Comparison of ENCODE assay signal across 23 mouse cellular contexts in genomic region chr11:103665695-103666094, GRCm38 (mm10). TPM values are rescaled to one million over a fixed set of nuclear protein-coding genes. Genes with fewer than 3 reads are reported as not detected.
DNase-seq lines count a peak whose midpoint lies in the region; ATAC-seq and TF ChIP-seq lines count a peak whose summit lies in the region.
"Had no signal": no experiment of that assay in that cellular context is flagged by ENCODE, and none has a peak within 500 bp of the region (broad histone marks: within the 10 kb centered on the region; RNA-seq: fewer than 3 reads in every experiment).

No protein-coding gene starts in this region.

- H3K27ac ChIP-seq in hindbrain, embryonic 16.5 days (ENCODE audit: low read depth, low read length): peak overlapping the region; percentile 61
- no peak overlapping the region for H3K27ac ChIP-seq in hindbrain, embryonic 10.5 days
- no peak overlapping the region for H3K27ac ChIP-seq in neural tube, embryonic 13.5 days (replicated peaks)
- H3K27ac ChIP-seq in midbrain, embryonic 15.5 days: peak overlapping the region; percentile 11
- no peak overlapping the region for H3K27ac ChIP-seq in gastrocnemius, adult 2 months
- H3K27ac ChIP-seq: kidney, embryonic 15.5 days; limb, embryonic 12.5 days; liver, embryonic 14.5 days had no signal

- intact Hi-C loops in gastrocnemius, adult 2 months (cut with DNase I): no loop called here

- no peaks in the 10 kb centered on the region for H3K27me3 ChIP-seq in hindbrain, embryonic 16.5 days (replicated peaks; ENCODE audit: control insufficient read depth, insufficient read depth, low read length)
- 0 out of 2 replicates have a peak, but pooled peaks cover 23% of the 10 kb centered on the region for H3K27me3 ChIP-seq in hindbrain, embryonic 10.5 days (ENCODE audit: insufficient read depth, poor library complexity, severe bottlenecking)
- no peaks in the 10 kb centered on the region for H3K27me3 ChIP-seq in neural tube, embryonic 13.5 days
- no peaks in the 10 kb centered on the region; the same call in 1 of the 2 replicates for H3K27me3 ChIP-seq in midbrain, embryonic 15.5 days (replicated peaks)

- no peak for DNase-seq in hindbrain, embryonic 10.5 days (ENCODE audit: low spot score)
- DNase-seq in neural tube, embryonic 10.5 days (ENCODE audit: extremely low spot score, low spot score): no peak
- DNase-seq in adipocyte (ENCODE audit: low spot score): no peak
- DNase-seq in gastrocnemius, adult 2 months: no peak
- DNase-seq: spleen, adult 18-20 months had no signal

- no peak overlapping the region for H3K4me3 ChIP-seq in hindbrain, embryonic 16.5 days (ENCODE audit: low read length)
- no peak overlapping the region for H3K4me3 ChIP-seq in hindbrain, embryonic 10.5 days
- no peak overlapping the region for H3K4me3 ChIP-seq in neural tube, embryonic 13.5 days
- H3K4me3 ChIP-seq in midbrain, embryonic 15.5 days: no peak overlapping the region
- no peak overlapping the region for H3K4me3 ChIP-seq in gastrocnemius, adult 2 months
- H3K4me3 ChIP-seq: erythroblast, embryonic 14.5 days; heart, embryonic 12.5 days; kidney, embryonic 15.5 days; limb, embryonic 12.5 days; myocyte had no signal

- TF ChIP-seq CTCF in gastrocnemius, adult 2 months (IDR thresholded peaks at IDR 0.05): no peak

- no peak overlapping the region for H3K4me2 ChIP-seq in hindbrain, embryonic 16.5 days (ENCODE audit: low read length)
- H3K4me2 ChIP-seq in neural tube, embryonic 13.5 days: no peak overlapping the region
- no peak overlapping the region for H3K4me2 ChIP-seq in midbrain, embryonic 15.5 days
- H3K4me2 ChIP-seq: heart, embryonic 12.5 days; kidney, embryonic 15.5 days; limb, embryonic 12.5 days had no signal

- H3K9me3 ChIP-seq in hindbrain, embryonic 16.5 days (ENCODE audit: control insufficient read depth, low read length): no peaks in the 10 kb centered on the region
- no peaks in the 10 kb centered on the region for H3K9me3 ChIP-seq in hindbrain, embryonic 10.5 days
- H3K9me3 ChIP-seq in neural tube, embryonic 13.5 days: no peaks in the 10 kb centered on the region
- H3K9me3 ChIP-seq in midbrain, embryonic 15.5 days: no peaks in the 10 kb centered on the region
- H3K9me3 ChIP-seq: heart, embryonic 12.5 days; kidney, embryonic 15.5 days; limb, embryonic 12.5 days had no signal

- ATAC-seq in hindbrain, embryonic 16.5 days: peak; percentile 50; the same call in 1 of the 2 replicates
- 0 out of 2 replicates have a peak, but pooled peaks have one; percentile 15 for ATAC-seq in neural tube, embryonic 13.5 days (ENCODE audit: low read depth)
- ATAC-seq in midbrain, embryonic 15.5 days (replicated peaks): no peak; the same call in 1 of the 2 replicates
- ATAC-seq: intestine, embryonic 16.5 days; lung, postnatal 0 days had no signal

- peaks cover 20% of the 10 kb centered on the region for H3K4me1 ChIP-seq in hindbrain, embryonic 16.5 days (ENCODE audit: control insufficient read depth, insufficient read depth, low read depth, low read length)
- H3K4me1 ChIP-seq in hindbrain, embryonic 10.5 days (replicated peaks): peaks cover 23% of the 10 kb centered on the region
- peaks cover 25% of the 10 kb centered on the region for H3K4me1 ChIP-seq in neural tube, embryonic 13.5 days (replicated peaks)
- H3K4me1 ChIP-seq in midbrain, embryonic 15.5 days: peaks cover 28% of the 10 kb centered on the region

- WGBS in hindbrain, embryonic 16.5 days: 50% methylated on average over 1 of the region's 1 CpGs
- 62% methylated on average over 1 of the region's 1 CpGs for WGBS in hindbrain, embryonic 10.5 days
- WGBS in neural tube, embryonic 13.5 days: 80% methylated on average over 1 of the region's 1 CpGs
- 63% methylated on average over 1 of the region's 1 CpGs for WGBS in midbrain, embryonic 15.5 days

- H3K36me3 ChIP-seq in hindbrain, embryonic 16.5 days (ENCODE audit: control insufficient read depth, insufficient read depth, low read length): no peaks in the 10 kb centered on the region
- no peaks in the 10 kb centered on the region for H3K36me3 ChIP-seq in hindbrain, embryonic 10.5 days
- no peaks in the 10 kb centered on the region for H3K36me3 ChIP-seq in neural tube, embryonic 13.5 days
- no peaks in the 10 kb centered on the region for H3K36me3 ChIP-seq in midbrain, embryonic 15.5 days (replicated peaks)
- H3K36me3 ChIP-seq: heart, embryonic 12.5 days; kidney, embryonic 15.5 days; limb, embryonic 12.5 days had no signal

- H3K9ac ChIP-seq in hindbrain, embryonic 16.5 days (ENCODE audit: low read depth, low read length): peak overlapping the region; percentile 27; the same call in 1 of the 2 replicates
- H3K9ac ChIP-seq in neural tube, embryonic 13.5 days: 0 out of 2 replicates have a peak overlapping the region, but pooled peaks have one; percentile 12
- no peak overlapping the region; the same call in 1 of the 2 replicates for H3K9ac ChIP-seq in midbrain, embryonic 15.5 days
- H3K9ac ChIP-seq: heart, embryonic 12.5 days; kidney, embryonic 15.5 days; limb, embryonic 12.5 days; liver, embryonic 14.5 days had no signal

RNA-seq across cellular contexts. Expression of gene Rprml, which starts 16.3 kb away (rescaled TPM):
- polyA plus RNA-seq in hindbrain, embryonic 16.5 days (2015; fragmentation: Nextera tagmentation; extraction: Ambion mirVana): 2.6 and 3.5 TPM in 2 replicates
- polyA plus RNA-seq in hindbrain, embryonic 10.5 days (2016; fragmentation: Nextera tagmentation; extraction: Ambion mirVana): not detected in 2 replicates
- polyA plus RNA-seq in neural tube, embryonic 13.5 days (2015; fragmentation: Nextera tagmentation; extraction: Ambion mirVana): not detected in 2 replicates
- 1.1 TPM in 2 replicates for polyA plus RNA-seq in midbrain, embryonic 15.5 days (2015; fragmentation: Nextera tagmentation; extraction: Ambion mirVana)
- not detected for total RNA-seq in gastrocnemius, adult 2 months (2021)
- total RNA-seq: heart, postnatal 25 days; megakaryocyte, adult 5-6 weeks had no signal
- polyA plus RNA-seq: erythroblast, embryonic 14.5 days; kidney, embryonic 15.5 days; limb, embryonic 12.5 days; liver, embryonic 14.5 days; stomach, embryonic 14.5 days had no signal

RNA-seq across cellular contexts. Expression of gene Lyzl6, which starts 27.0 kb away (rescaled TPM):
- not detected in 2 replicates for polyA plus RNA-seq in hindbrain, embryonic 16.5 days (2015; fragmentation: Nextera tagmentation; extraction: Ambion mirVana)
- polyA plus RNA-seq in hindbrain, embryonic 10.5 days (2016; fragmentation: Nextera tagmentation; extraction: Ambion mirVana): not detected in 2 replicates
- not detected in 2 replicates for polyA plus RNA-seq in neural tube, embryonic 13.5 days (2015; fragmentation: Nextera tagmentation; extraction: Ambion mirVana)
- not detected in 2 replicates for polyA plus RNA-seq in midbrain, embryonic 15.5 days (2015; fragmentation: Nextera tagmentation; extraction: Ambion mirVana)
- not detected for total RNA-seq in gastrocnemius, adult 2 months (2021)
- total RNA-seq: adrenal gland, adult 18-20 months; ES-E14; heart, postnatal 25 days; layer of hippocampus, postnatal 36 days; megakaryocyte, adult 5-6 weeks had no signal
- polyA plus RNA-seq: erythroblast, embryonic 14.5 days; heart, embryonic 12.5 days; intestine, embryonic 16.5 days; kidney, embryonic 15.5 days; large intestine, adult 2 months; limb, embryonic 12.5 days; liver, embryonic 14.5 days; lung, postnatal 0 days; myocyte; stomach, embryonic 14.5 days had no signal

RNA-seq across cellular contexts. Expression of gene Gosr2, which starts 32.0 kb away (rescaled TPM):
- 95.6 and 97.5 TPM in 2 replicates for polyA plus RNA-seq in hindbrain, embryonic 16.5 days (2015; fragmentation: Nextera tagmentation; extraction: Ambion mirVana)
- polyA plus RNA-seq in hindbrain, embryonic 10.5 days (2016; fragmentation: Nextera tagmentation; extraction: Ambion mirVana): 90.0 and 94.5 TPM in 2 replicates
- 80.6 and 82.1 TPM in 2 replicates for polyA plus RNA-seq in neural tube, embryonic 13.5 days (2015; fragmentation: Nextera tagmentation; extraction: Ambion mirVana)
- polyA plus RNA-seq in midbrain, embryonic 15.5 days (2015; fragmentation: Nextera tagmentation; extraction: Ambion mirVana): 90.3 and 92.5 TPM in 2 replicates
- 10 to 100 TPM; 38.3 to 40.1 TPM for total RNA-seq in gastrocnemius, adult 2 months (2021)

RNA-seq across cellular contexts. Expression of gene Gm884, which starts 44.8 kb away (rescaled TPM):
- not detected in 2 replicates for polyA plus RNA-seq in hindbrain, embryonic 16.5 days (2015; fragmentation: Nextera tagmentation; extraction: Ambion mirVana)
- polyA plus RNA-seq in hindbrain, embryonic 10.5 days (2016; fragmentation: Nextera tagmentation; extraction: Ambion mirVana): not detected in 2 replicates
- polyA plus RNA-seq in neural tube, embryonic 13.5 days (2015; fragmentation: Nextera tagmentation; extraction: Ambion mirVana): not detected in 2 replicates
- not detected in 2 replicates for polyA plus RNA-seq in midbrain, embryonic 15.5 days (2015; fragmentation: Nextera tagmentation; extraction: Ambion mirVana)
- not detected for total RNA-seq in gastrocnemius, adult 2 months (2021)
- total RNA-seq: adrenal gland, adult 18-20 months; heart, postnatal 25 days; layer of hippocampus, postnatal 36 days; megakaryocyte, adult 5-6 weeks had no signal
- polyA plus RNA-seq: erythroblast, embryonic 14.5 days; heart, embryonic 12.5 days; intestine, embryonic 16.5 days; kidney, embryonic 15.5 days; large intestine, adult 2 months; limb, embryonic 12.5 days; liver, embryonic 14.5 days; lung, postnatal 0 days; myocyte; stomach, embryonic 14.5 days had no signal

Comparison
In these comparisons a context has a peak if more than half of its experiments do, and no peak if none do; other contexts are left out.
1. H3K27ac ChIP-seq: peak in hindbrain, embryonic 16.5 days (single experiment) and midbrain, embryonic 15.5 days (single experiment); none in hindbrain, embryonic 10.5 days (single experiment), neural tube, embryonic 13.5 days (single experiment) and gastrocnemius, adult 2 months (single experiment).